Mouse (Mus musculus) myocyte (in vitro differentiated cells): ENCODE data around the gene Rtl8c.
"Not testable (repeated sequence)": the region's sequence is repeated elsewhere in the genome, so short reads cannot be mapped to it uniquely, and the experiment has no call there.

ENCODE experiments used
- MAX ChIP-seq: IDR thresholded peaks from one replicate; pipeline ENCODE4 v1.6.1; 2011; ENCODE audit warnings: low read depth, mild to moderate bottlenecking, control low read depth
- MYOD1 ChIP-seq, 3 experiments: IDR thresholded peaks; one replicate each; pipeline ENCODE4 v1.6.1; 2011; ENCODE audit warnings: control low read depth in 2 of 3, low read depth in 2 of 3, mild to moderate bottlenecking in 2 of 3, moderate library complexity in 1 of 3; ENCODE audit not compliant: insufficient read length in 2 of 3, control insufficient read depth in 1 of 3
- MYOG ChIP-seq, 3 experiments: IDR thresholded peaks; one replicate each; pipeline ENCODE4 v1.6.1; 2011; ENCODE audit warnings: control low read depth in 2 of 3, low read depth in 2 of 3, mild to moderate bottlenecking in 2 of 3; ENCODE audit not compliant: insufficient read length in 2 of 3, control insufficient read depth in 1 of 3, insufficient read depth in 1 of 3
- POLR2A ChIP-seq: IDR thresholded peaks from one replicate; pipeline ENCODE4 v1.6.1; 2011; ENCODE audit warnings: low read depth, mild to moderate bottlenecking, control low read depth, moderate library complexity; ENCODE audit not compliant: insufficient read length
- POLR2AphosphoS2 ChIP-seq: IDR thresholded peaks from one replicate; pipeline ENCODE4 v1.6.1; 2011; ENCODE audit warnings: low read depth, control low read depth; ENCODE audit not compliant: insufficient read length

DNA sequence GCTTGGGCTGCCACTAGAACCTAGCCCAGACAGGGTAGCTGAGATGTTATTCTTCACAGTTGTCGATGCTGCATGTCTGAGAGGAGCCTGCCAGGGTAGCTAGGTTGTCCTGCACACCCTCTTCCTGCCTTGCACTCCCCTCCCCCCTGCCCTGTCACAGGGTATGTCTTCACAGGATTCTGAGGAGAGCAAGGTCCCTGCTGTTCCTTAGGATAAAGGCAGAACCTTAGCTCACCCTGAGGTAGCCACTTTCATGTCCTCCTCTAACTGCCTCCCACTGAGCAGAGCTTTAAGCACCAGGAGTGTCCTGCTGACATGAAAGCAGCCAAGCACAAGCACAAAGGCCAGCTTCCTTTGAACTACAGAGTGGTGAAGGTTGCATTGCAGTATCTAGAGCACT is 1.7 kb upstream of the Rtl8c start:
- not testable (repeated sequence) for TF ChIP-seq MYOG (IDR thresholded peaks at IDR 0.05; ENCODE audit: control insufficient read depth in 1 of 3, insufficient read depth in 1 of 3, insufficient read length in 2 of 3, low read depth in 2 of 3); MYOD1 (IDR thresholded peaks at IDR 0.05; ENCODE audit: control insufficient read depth in 1 of 3, insufficient read length in 2 of 3, low read depth in 2 of 3); POLR2A; POLR2AphosphoS2; MAX
